Mouse (Mus musculus) spleen, postnatal 10 days (tissue): Measurements from ENCODE around the gene D430041D05Rik.
A peak's percentile ranks its signal among the peaks of the same experiment; 100 is the strongest.

Source experiments
- DNase-seq, 2 experiments: peaks; one replicate each; pipeline ENCODE4 v3.0.0; 2021 to 2022; ENCODE audit warnings: low spot score in 2 of 2

D430041D05Rik gene

DNA sequence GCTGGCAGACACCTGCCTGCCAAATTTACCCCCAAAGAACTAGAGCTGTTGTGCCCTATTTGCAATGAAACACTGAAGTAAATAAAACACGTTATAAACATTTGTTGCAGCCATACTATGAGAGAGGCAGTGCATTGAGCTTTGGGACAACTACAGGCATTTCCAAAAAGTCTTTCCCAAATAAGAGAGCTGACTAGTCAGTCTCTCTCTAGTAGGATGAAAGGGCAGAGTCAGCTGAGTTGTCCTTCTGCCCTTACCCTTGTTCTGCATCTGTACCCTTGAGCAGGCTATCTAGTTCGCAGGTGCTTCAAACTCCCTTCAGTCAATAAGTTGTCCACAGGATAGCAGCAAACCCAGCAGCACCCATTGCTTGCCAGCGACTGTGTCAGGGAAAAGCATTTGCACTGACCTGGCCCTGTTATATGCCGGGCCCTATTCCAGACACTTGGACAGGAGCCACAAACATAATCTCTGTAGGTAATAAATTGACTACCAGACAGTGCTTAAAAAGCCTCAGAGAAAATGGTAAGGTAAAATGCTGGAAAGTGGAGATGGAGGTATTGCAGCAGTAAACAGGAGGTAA, at the start of gene D430041D05Rik:
TSS of gene D430041D05Rik (minus strand) at position 51 of the 583 bp plus-strand sequence.
- no peak for DNase-seq

DNA sequence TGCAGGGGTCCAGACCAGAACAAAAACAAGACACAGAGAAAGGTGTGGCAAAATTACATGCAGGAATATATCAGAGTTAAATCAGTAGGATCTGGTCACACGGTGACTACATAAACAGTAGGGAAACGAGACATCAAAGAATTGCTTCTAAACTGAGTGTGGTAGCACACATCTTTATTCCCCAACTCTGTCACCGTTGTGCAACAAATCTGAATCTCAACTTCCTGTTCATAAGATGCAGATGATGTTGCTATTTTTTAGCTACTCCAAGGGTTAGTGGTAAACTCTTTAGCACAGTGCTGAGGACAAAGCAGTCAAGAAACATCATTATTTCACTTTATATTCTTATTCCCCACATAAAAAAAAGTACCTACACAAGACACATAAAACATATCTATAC, 49.2 kb upstream of the D430041D05Rik start:
- DNase-seq: no peak

DNA sequence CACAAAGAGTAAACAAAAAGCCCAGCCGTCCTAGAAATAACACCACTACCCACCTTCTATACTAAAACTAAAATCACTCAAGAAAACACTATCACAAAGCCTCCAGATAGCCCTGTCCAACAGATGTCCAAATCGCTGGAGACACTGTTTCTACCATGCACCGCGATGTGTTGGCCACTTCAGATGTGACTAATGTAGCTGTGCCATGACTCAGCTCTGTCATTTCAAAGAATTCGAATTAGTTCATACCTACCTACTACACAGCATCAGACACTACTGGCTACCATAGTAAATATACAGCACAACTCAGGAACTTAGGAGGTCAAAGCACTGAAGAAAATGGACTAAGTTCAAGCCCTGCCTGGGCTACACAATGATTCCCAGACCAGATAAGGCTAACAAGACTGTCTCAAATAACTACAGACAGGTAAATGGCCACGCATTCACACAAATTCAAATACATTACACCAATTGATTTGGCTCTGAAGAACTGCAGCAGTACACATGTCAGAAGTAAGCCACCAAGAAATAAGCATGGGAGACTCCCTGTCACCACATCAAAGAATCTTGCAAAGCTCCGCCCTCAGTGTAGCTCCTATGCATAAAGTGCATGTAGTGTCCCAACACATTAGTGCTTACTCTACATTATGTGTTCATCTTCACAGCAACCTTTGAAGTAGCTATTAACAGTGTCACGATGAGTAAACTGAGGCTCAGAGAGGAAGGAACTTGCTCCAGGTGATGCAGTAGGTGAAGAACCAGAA, 47.9 kb upstream of the D430041D05Rik start:
- DNase-seq: no peak

DNA sequence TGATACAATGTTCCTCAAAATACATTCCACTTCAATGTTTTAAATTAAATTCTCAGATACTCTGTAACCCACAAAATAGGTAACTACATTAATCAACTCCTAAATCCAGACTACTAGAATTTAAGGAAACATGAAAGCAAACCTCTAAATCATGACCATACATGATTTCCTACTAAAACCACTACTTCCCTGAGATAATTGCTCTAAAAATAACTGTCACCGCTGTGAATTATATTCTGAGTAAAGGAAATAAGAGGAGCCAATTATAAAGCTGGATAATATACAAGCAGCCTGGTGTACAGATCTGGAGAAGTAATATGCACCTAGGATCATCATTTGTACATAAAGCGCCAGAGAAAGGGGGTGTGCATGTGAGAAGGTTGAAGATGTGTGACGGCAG, 46.3 kb upstream of the D430041D05Rik start:
- DNase-seq: no peak

DNA sequence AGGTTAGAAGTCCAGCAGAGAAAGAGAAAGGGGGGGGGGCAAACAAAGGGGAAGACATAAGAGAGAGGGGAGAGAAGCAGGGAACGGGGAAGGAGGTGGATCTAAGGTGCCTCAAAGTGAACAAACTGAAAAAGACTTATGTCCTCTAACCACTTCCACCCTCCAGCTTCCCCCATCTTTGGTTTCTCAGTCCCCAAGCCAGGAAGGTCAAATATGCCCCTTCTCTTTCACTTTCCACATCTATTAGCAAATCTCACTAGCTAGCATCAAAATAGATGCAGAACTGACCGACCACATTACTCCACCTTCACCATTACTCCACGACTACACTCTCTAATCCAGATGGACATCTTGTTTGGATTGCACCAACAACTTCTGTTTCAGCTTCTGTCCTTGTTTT, 39.9 kb upstream of the D430041D05Rik start:
- DNase-seq: no peak

DNA sequence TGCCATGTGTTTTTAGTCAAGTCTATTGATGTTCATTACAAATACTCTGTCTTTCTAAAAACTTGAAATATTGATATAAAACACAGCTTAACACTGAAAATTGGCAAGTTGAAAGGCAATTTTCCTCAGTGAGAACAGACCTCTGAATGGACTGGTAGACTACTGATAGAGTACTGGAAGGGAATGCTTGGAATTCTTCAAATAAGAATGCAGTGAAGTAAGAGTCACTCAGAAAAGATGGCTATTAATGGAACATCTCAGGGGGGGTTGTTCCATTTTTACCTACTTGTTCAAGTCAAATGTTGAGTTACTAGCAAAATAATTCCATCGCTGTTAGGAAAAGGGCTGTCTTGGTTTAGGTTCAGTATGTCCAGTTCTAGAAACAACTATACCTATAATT, 38.4 kb upstream of the D430041D05Rik start:
- DNase-seq: no peak

DNA sequence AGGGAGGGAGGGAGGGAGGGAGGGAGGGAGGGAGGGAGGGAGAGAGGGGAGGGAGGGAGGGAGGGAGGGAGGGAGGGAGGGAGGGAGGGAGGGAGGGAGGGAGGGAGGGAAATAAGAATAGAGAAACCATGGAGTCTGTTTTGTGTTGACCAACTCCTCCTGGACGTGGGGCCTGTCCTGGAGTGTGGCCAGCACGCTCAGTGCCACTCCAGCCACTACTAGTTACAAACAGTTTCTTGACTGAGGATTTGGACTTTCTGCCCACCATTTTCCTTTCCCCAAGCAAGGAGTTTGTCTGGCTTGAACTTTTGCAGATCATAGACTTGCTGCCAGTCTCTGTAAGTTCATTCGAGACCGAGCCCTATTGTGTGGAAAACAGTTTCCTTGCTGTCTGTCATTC, 37.4 kb upstream of the D430041D05Rik start:
- DNase-seq: no peak

DNA sequence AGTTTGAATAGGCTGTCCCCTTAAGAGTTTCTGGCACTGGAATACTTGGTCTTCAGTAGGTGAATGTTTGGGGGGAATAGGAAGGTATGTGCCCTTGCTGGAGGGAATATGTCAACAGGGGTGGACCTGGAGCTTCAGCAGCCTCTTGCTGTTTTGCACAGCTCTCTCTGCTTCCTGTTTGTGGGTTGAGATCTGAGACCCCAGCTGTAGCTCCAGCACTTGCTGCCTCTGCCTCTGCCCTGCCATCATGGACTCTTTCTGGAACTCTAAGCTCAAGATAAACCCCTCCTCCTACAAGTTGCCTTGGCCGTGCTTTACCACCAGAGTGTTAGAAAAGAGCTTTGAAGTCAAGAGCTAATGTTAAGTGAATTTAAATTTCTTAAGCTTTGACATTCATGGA, 35.2 kb upstream of the D430041D05Rik start:
- no peak for DNase-seq

DNA sequence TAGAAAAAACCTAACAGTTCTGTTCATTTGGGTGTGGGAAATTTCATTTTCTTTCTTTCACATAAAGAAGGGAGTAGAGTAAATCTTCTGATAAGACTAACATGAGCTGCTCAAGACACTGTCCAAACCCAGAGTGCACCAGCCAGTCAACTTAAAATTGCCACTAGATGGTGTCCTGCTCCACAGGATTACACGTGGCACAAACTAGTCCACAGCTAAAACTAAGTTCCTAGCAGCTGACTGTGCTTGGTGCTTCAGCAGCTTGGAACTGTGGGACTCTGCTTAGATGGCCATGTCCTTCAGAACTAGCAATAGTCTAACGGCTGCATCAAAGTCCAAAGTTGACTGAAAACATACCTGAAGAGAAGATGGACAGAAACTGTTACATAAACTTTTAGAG, 34.0 kb upstream of the D430041D05Rik start:
- DNase-seq: peak; percentile 15 to 44

DNA sequence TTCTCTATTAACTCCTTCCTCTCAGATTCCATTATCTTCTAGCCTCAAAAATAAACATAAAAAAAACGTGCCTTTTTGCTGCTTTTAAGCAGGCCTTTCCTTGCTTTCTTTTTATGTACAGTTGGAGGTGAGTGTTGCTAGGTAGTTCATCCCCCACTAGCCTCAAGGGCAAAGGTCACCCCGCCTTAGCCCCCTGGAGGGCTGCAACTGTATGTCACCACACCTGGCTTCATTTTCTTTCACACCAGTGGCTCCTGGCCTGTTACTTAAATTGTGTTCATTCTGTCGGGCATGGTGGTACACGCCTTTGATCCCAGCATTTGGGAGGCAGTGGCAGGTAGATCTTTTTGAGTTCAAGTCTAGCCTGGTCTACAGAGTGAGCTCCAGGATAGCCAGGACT, 31.5 kb upstream of the D430041D05Rik start:
- DNase-seq: no peak

DNA sequence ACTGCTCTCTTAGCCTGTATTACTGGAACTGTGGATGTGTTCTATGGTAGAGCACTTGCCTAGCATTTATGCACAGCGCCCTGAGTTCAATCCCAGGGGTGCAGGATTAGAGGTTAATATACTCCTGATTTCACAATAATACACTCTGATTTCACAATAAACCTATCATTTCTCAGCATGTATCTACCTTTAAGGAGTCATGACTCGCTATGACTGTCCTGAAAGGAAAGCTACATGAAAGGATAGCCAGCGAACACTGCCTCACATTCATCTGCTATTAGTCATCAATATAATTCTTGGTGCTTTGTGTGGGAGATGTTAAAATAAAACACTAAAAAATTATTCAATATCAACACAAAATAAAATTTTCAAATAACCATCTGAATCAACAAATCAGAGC, 25.4 kb upstream of the D430041D05Rik start:
- no peak for DNase-seq

DNA sequence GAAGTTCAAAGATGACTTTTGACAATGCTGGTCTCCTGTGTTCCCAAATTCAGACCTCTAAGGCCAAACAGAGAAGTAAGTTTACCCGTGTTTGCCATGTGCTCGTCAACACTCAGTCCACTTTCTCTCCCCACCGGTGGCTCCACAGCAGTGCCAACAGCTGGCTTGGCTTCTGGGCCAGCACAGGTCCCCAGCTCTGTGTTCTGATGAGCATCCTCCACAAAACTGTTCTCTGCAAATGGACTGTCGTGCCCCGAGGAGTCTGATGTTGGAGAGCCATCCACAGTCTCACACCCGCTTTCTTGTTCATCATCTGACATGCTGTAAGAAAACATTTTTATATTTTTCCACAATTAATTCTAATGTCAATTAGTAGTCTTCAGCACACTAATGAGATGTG, 20.3 kb upstream of the D430041D05Rik start:
- no peak for DNase-seq

DNA sequence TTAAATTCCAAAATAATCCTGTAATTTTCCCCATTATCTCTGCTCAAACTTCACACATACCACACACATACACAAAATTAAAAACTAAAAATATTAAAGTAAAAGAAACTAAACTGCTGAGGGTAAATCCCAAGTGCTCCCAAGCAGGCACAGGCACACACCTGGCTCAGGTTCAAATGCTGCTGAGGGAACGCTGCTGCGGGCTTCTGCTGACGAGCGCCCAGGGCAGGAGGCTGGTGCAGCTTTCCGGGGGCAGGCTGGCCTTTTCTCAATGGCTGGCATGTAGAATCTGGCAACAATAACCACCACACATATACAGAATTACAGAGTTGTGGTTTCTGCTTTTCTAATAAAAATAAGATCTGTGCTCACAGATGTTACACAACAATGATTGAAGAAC, 19.8 kb upstream of the D430041D05Rik start:
- DNase-seq: no peak

DNA sequence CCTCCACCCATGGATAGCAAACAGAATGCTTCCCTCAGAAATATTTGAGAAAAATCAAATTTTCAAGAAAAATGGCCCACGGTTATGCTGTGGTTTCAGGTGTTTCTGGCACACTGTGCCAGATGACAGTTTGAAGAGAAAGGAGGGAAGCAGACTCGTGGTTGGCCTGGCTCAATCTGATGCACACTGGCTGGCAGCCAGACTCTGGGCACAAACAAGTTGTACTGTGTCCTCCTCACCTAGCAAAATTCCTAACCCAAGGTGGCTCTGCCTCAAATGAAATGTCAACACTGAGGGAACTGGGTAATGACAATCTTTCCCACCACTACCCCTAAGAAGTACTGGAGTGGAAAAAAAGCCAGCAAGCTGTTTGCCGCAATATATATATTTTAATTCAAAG, 15.3 kb upstream of the D430041D05Rik start:
- no peak for DNase-seq

DNA sequence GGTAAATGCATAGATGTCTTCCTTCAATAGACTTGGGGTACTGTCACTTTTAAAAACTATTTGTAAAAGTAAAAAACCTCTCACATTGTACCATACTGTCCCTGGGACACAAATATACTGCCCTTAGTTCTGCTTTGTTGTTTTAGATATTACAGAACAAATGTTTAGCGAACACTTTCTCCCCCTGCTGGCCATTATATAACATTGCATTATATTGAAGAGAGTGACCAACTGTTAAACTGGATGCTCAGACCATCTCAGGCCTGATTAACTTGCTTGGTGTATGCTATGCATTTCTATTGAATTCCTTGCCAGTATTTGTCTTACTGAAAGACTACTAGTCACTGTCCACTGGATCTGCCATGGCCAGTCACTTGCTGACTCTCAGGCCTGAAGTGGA, 11.4 kb upstream of the D430041D05Rik start:
- no peak for DNase-seq

DNA sequence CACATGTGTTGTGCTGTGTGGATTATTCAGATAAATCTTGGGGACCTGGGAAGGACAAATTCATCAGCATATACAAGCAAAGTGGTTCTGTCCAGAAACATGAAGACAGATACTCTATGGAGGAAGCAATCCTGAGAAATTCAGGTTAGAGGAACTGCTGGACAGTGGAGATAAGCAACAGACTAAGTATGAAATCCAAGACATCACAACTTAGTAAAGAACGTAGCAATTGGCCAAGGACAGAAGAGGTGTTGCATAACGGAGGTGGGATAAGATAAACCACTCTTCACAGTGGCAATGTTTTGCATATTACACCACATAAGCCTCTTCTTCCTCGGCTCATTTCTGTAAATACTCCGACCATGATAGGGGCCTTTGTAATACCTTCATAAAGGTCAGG, 10.0 kb upstream of the D430041D05Rik start:
- DNase-seq: no peak

DNA sequence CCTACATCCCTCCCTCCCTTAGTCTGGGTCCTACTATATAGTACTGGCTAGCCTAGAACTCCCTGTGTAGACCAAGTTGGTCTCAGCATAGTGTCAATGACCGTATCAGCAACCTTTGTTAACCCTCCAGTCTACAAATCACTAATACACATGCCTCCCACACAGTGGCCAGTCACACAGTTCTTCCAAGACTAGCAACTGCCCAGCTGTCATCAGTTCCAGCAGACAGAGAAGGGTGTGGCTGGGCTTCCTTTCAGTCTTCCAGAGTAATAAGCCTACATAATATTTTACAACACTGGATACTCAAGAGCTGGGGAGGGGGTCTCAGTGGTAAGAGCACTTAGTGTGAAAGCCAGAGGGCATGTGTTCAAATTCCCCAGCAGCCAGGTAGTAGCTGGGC, 9.2 kb upstream of the D430041D05Rik start:
- no peak for DNase-seq

DNA sequence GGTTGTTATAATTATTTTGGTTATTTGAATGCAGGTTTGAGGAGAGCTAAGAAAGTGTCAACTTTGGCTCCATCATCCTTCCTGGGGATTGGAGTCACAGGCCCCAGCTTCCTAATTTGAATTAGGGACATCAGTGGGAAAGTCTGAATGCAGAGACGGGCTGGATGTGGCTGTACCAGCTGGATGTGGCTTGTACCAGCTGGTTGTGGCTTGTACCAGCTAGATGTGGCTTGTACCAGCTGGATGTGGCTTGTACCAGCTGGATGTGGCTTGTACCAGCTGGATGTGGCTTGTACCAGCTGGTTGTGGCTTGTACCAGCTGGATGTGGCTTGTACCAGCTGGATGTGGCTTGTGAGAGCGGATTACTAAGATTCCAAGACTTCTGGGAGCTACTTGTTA, 8.6 kb upstream of the D430041D05Rik start:
- DNase-seq: no peak

DNA sequence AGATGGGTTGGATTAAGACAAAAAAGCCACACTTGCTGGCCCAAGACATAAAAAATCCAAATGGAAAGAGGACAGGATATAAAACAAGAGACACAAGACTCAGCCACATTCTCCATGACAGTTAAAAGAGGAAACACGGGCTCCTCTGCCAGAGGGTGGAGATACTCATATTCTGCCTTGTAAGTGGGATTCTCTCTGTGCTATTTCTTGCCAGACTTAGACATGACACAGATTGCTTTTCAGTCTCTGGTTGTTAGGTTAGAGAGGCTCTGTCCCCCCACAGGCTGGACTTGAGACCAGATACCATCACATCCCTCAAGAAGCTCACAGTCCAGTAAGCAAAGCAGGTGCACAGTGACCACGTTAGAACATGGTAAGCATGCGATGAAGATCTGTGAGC, 2.2 kb upstream of the D430041D05Rik start:
- DNase-seq: no peak

DNA sequence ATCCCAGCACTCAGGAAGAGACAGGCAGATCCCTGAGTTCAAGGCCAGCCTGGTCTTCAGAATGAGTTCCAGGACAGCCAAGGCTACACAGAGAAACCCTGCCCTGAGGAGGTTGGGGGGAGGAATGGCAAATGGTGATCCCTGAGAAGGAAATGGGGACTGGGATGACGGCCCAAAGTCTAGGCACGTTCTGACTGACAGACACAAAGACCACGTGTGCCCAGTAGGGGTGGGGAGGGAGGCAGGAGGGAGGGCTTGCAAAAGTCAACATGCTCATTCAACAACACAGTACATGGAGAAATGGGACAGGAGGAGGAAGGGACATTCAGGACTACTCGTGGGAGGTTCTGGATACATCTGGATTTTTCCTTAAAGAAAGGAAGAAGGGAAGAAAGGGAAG, 1.7 kb upstream of the D430041D05Rik start:
- DNase-seq: no peak

DNA sequence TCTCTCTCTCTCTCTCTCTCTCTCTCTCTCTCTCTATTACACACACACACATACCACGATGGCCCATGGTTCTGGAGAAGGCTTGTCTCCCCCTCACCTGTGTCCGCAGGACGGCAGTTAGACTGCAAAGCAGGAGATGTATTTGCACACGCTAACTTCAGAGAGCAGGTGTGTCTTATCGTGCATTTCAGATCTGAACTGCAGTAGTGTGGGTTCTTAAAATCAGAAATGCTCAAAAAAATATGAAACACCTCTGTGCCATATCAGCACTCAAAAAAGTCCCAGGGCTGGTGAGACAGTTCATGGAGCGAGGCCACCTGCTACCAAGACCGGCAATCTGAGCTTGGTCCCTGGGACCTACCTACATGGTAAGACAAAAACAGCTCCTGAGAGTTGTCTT, 993 bp upstream of the D430041D05Rik start:
- DNase-seq: no peak

DNA sequence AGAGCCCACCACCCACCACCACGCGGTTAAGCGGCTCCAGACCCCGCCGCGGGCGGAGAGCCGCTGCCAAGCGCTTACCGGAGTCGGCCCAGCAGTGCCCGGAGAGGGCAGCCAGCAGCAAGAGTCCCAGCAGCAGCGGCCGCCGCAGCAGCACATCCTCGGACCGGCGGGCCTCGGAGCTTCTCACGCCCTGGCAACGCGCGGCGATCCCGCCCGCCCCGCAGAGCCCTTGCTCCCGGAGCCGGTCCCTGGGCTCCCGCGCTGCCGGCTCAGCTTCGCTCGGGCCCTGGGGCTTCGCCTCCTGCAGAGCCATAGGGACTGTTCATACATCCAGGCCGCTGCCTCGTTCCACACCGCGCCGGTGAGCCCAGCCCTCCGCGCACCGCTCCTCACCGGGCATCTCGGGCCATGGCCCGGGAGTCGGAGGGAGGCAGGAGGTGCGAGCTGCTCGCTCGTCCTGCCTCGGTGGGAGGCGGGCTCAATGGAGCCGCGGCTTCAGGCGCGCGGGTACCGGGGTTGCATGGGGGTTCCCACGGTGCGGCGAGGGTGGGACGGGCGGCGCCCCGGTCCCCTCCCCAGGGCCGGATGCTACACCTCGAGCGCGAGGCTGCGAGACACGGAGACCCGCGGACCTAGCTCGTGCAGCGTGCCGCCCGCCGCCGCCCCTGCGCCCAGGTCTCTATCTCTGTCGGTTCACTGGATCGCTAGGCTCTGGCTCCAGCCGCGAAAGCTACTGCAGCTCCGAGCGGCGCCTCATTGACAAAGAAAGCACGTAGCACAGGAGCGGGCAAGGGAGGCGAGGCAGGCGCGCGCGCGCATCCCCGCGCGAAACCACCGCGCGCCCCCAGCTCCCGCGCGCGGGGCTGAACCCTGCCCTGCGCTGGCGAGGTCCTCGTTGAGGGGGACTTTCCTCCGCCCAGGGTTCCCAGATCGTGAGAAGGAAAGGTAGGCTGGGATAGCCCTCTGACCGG, 677 bp downstream of the D430041D05Rik start:
- DNase-seq: peak in 1 of 2 experiments; percentile 8

DNA sequence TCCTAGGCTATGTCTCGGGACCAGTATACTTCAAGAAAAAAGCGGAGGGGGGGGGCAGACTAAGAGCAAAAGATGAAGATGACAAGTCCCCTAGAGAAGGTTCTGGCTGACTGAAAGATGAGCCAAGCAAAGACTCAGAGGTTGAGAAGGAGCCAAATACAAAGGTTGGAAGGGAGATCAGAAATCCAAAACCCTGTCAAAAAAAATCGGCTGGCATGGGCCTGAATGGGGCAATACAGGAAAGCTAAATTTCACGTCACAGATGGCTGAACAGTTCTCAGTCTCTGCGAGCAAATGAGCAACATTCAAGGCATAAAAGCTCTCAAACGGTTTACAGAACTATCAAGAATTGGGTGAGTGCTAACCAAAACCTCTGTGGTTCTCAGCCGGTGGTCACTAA, 2.5 kb downstream of the D430041D05Rik start:
- DNase-seq: no peak
